Mouse (Mus musculus) myocyte (in vitro differentiated cells): ENCODE results near the gene Cluh.

Experiments
- MYOD1 ChIP-seq, 3 experiments: IDR thresholded peaks; one replicate each; pipeline ENCODE4 v1.6.1; 2011; ENCODE audit warnings: control low read depth in 2 of 3, low read depth in 2 of 3, mild to moderate bottlenecking in 2 of 3, moderate library complexity in 1 of 3; ENCODE audit not compliant: insufficient read length in 2 of 3, control insufficient read depth in 1 of 3
- POLR2A ChIP-seq: IDR thresholded peaks from one replicate; pipeline ENCODE4 v1.6.1; 2011; ENCODE audit warnings: low read depth, mild to moderate bottlenecking, control low read depth, moderate library complexity; ENCODE audit not compliant: insufficient read length
- POLR2AphosphoS2 ChIP-seq: IDR thresholded peaks from one replicate; pipeline ENCODE4 v1.6.1; 2011; ENCODE audit warnings: low read depth, control low read depth; ENCODE audit not compliant: insufficient read length
- TCF12 ChIP-seq: IDR thresholded peaks from one replicate; pipeline ENCODE4 v1.6.1; 2011; ENCODE audit warnings: mild to moderate bottlenecking, control low read depth; ENCODE audit not compliant: poor library complexity, insufficient read depth, severe bottlenecking
- USF1 ChIP-seq: IDR thresholded peaks from one replicate; pipeline ENCODE4 v1.6.1; 2011; ENCODE audit warnings: low read depth, mild to moderate bottlenecking, control low read depth, moderate library complexity

DNA sequence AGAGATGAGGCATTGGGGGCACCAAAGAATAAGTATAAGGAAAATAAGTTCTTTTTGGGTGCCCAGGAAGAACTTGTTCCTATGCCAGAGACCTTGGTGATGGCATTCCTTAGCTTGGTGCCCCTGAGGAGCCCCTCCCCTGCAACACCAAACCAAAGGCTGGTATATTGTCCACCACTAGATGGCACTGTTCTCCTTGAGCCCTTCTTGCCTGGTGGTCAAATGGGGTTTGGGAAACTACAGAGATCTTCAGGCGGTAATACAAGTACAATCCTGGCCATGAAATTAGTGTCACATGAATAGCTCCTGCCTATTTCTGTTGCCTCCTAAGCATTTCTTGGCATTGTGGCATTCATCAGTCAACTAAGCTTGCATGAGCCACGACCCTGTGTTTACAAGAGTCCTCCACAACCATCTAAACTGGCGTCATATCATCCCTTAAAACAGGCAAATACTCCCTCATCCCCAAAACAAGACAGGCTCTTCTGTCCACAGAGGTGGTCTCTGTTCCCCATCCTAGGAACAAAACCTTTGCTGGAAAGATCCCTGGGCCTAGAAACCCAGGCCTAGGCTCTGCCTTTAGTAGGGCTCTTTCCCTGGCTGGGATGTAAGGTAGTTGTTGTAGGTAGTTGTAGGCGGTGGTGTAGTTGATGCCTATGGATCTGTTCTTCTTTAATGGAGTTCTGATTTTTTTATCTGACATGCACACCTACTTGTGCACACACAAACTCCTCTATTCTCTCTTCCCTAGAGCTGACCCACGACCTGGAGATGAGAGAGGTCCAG is 14.6 kb upstream of the Cluh start:
- TF ChIP-seq POLR2AphosphoS2 (no peak), USF1 (no peak), POLR2A (no peak), MYOD1 (IDR thresholded peaks at IDR 0.05; ENCODE audit: control insufficient read depth in 1 of 3, insufficient read length in 2 of 3, low read depth in 2 of 3) (no peak), TCF12 (no peak)
